Mouse (Mus musculus) brain, embryonic 14.5 days (tissue): Measurements from ENCODE around the gene Atg16l1.

ENCODE experiments used
- CTCF ChIP-seq: fragments of 200-500 bp; IDR thresholded peaks from 2 replicates; pipeline ENCODE4 v1.5.1; 2012; ENCODE audit warnings: inconsistent platforms, mild to moderate bottlenecking, moderate library complexity, borderline replicate concordance; ENCODE audit not compliant: insufficient read depth, insufficient read length; ENCODE audit errors: extremely low read depth
- POLR2A ChIP-seq: fragments of 200-500 bp; IDR thresholded peaks from 2 replicates; pipeline ENCODE4 v1.6.1; 2012; ENCODE audit warnings: mild to moderate bottlenecking, inconsistent platforms, borderline replicate concordance; ENCODE audit not compliant: poor library complexity, insufficient read depth, insufficient read length, severe bottlenecking; ENCODE audit errors: extremely low read depth

DNA sequence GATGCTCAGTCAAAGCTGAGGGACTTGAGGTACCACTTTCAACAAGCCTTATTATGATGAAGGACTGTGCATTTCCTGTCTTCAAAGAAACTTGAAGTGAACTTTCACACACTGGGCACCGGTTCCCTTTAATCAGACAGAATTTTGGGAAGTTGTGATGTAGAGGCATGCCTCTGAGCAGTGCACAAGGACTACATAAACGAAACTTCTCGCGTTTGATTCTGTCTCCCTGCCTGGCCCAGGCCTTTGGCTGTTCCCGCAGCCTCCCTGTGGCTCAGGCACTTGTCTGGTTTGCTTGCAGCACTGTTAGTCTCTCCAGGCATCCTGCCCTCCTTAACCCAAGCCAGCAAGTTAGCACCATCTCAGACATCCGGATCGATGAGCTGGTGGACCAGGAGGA, 58.0 kb downstream of the Atg16l1 start:
- TF ChIP-seq CTCF: no peak
- no peak for TF ChIP-seq POLR2A
